Mouse (Mus musculus) lung, adult 2 months (tissue): ENCODE data around the gene Wfdc3.

Source experiments
- CTCF ChIP-seq: fragments of 200-500 bp; IDR thresholded peaks from 2 replicates; pipeline ENCODE4 v1.5.1; 2011; ENCODE audit warnings: mild to moderate bottlenecking, low read length, control low read depth; ENCODE audit not compliant: insufficient read depth
- POLR2A ChIP-seq: fragments of 200-500 bp; IDR thresholded peaks from 2 replicates; pipeline ENCODE4 v1.6.1; 2011; ENCODE audit warnings: low read depth, mild to moderate bottlenecking, control low read depth, low read length, borderline replicate concordance; ENCODE audit errors: extremely low read depth

GRCm38 (mm10) chr2:164793236-164793635, 47.5 kb upstream of the Wfdc3 start:
- TF ChIP-seq CTCF (peak; percentile 88), POLR2A (no peak)
